Mouse (Mus musculus): ENCODE results near the gene Camta1. TPM values are rescaled to one million over a fixed set of nuclear protein-coding genes. Genes with fewer than 3 reads are reported as not detected.

The Camta1 gene
- total RNA-seq, 1 experiment: 9.3 TPM

DNA sequence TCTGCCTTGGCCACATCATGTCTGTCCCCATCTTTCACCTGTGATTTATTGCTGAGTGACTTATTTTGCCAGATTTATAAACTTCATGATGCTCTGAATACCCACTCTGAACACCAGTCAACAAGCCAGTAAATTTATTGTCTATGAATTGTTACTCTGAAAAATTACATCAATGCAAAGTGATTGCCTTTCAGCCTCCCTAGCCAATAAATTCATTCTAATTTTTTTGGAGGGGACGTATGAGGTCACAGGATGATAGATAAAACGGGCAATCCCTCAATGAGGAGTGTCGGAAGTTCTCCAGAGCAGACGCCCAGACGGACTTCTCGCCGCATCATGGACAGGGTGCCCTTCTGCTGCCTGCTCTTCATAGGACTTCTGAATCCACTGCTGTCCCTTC, 864.9 kb downstream of the Camta1 start, which contains the start of gene Uts2:
Gene Uts2, plus strand, starts transcription at position 301 of the 400 bp plus-strand sequence.
- in situ Hi-C loops (cut with MboI; ENCODE audit: low sequenced_read_pairs in 2 of 2, unreplicated experiment in 2 of 2): no loop called here
- H3K36me3 ChIP-seq (ENCODE audit: control insufficient read depth, insufficient read depth, low read length, poor library complexity, severe bottlenecking): no peaks in the 10 kb centered on the region
- H3K9ac ChIP-seq (ENCODE audit: insufficient read depth, low read depth, low read length, poor library complexity, severe bottlenecking): no peak within 1 kb of the TSS
- H3K27ac ChIP-seq (ENCODE audit: insufficient read depth, low read depth, low read length, poor library complexity, severe bottlenecking): no peak within 1 kb of the TSS
- no peak within 1 kb of the TSS for H3K4me3 ChIP-seq (ENCODE audit: insufficient read depth in 1 of 2, low read depth in 1 of 2, low read length in 2 of 2, poor library complexity in 1 of 2, severe bottlenecking in 1 of 2)
- peaks cover 0 to 7% of the 10 kb centered on the region in 2 experiments; a peak in 1 of 4 replicates for H3K4me1 ChIP-seq (ENCODE audit: control insufficient read depth in 2 of 2, insufficient read depth in 2 of 2, low read length in 2 of 2, poor library complexity in 1 of 2)
- no peak for DNase-seq (ENCODE audit: low read depth, low spot score)
- no peaks in the 10 kb centered on the region for H3K9me3 ChIP-seq (ENCODE audit: control insufficient read depth, insufficient read depth, low read depth, low read length)
- no peak for TF ChIP-seq ZNF384 (IDR thresholded peaks at IDR 0.05; ENCODE audit: low read depth, low read length)
- no peak for TF ChIP-seq MAFK (IDR thresholded peaks at IDR 0.05; ENCODE audit: insufficient read depth, low read depth, low read length)
- TF ChIP-seq ZC3H11A (IDR thresholded peaks at IDR 0.05; ENCODE audit: borderline replicate concordance, low read depth, low read length): no peak
- no peak for TF ChIP-seq CHD2 (IDR thresholded peaks at IDR 0.05; ENCODE audit: low read depth, low read length)
- no peak for TF ChIP-seq HCFC1 (IDR thresholded peaks at IDR 0.05; ENCODE audit: borderline replicate concordance, insufficient read depth, low read length)

DNA sequence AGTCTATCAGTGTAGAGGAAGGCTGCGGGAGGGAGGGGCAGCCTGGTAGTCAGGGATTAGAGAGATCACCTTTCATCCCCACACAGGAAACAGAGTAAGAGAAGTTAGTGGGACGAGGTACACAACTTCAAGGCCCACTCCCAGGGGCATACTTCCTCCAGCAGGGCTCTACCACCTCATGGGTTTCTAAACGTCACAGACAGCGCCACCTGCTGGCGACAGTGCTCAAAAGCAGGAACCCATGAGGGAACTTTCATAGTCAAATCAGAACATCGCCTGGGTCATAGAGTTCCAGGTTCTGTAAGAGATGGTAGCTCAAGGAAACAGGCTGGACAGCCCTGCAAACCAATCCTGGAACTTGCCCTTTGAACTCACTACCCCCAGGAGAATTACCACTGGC, 871.5 kb downstream of the Camta1 start:
- in situ Hi-C loops (cut with MboI; ENCODE audit: low sequenced_read_pairs in 2 of 2, unreplicated experiment in 2 of 2): no loop called here
- TF ChIP-seq HCFC1 (IDR thresholded peaks at IDR 0.05; ENCODE audit: borderline replicate concordance, insufficient read depth, low read length) (no peak), CHD2 (IDR thresholded peaks at IDR 0.05; ENCODE audit: low read depth, low read length) (no peak), ZNF384 (IDR thresholded peaks at IDR 0.05; ENCODE audit: low read depth, low read length) (no peak), MAFK (IDR thresholded peaks at IDR 0.05; ENCODE audit: insufficient read depth, low read depth, low read length) (no peak), ZC3H11A (IDR thresholded peaks at IDR 0.05; ENCODE audit: borderline replicate concordance, low read depth, low read length) (no peak)
- DNase-seq (ENCODE audit: low read depth, low spot score): peak; percentile 72

DNA sequence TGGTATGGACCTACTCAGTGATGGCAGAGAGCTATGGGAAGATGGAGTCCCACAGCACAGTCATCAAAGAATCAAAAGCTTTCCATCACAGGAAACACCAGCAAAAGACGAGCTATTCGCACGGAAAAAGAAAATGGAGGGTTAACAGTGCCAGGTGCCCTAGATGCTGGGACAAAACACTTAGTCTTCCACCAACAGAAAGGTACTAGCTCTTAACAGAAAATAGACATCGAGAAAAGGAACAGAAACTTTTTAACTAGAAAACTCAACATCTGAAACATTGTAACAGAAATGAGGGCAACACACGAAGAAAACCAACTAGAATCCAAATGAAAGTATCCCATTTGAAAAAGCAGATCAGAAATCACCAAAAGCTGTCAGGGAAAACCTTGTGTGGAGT, 881.5 kb downstream of the Camta1 start:
- no peak overlapping the region for H3K27ac ChIP-seq (ENCODE audit: insufficient read depth, low read depth, low read length, poor library complexity, severe bottlenecking)
- H3K4me1 ChIP-seq (ENCODE audit: control insufficient read depth in 2 of 2, insufficient read depth in 2 of 2, low read length in 2 of 2, poor library complexity in 1 of 2): peaks cover 0 to 4% of the 10 kb centered on the region in 2 experiments; a peak in 1 of 4 replicates
- H3K4me3 ChIP-seq (ENCODE audit: insufficient read depth in 1 of 2, low read depth in 1 of 2, low read length in 2 of 2, poor library complexity in 1 of 2, severe bottlenecking in 1 of 2): no peak overlapping the region
- DNase-seq (ENCODE audit: low read depth, low spot score): no peak
- no peak overlapping the region for H3K9ac ChIP-seq (ENCODE audit: insufficient read depth, low read depth, low read length, poor library complexity, severe bottlenecking)
- no peaks in the 10 kb centered on the region for H3K36me3 ChIP-seq (ENCODE audit: control insufficient read depth, insufficient read depth, low read length, poor library complexity, severe bottlenecking)
- no peaks in the 10 kb centered on the region for H3K9me3 ChIP-seq (ENCODE audit: control insufficient read depth, insufficient read depth, low read depth, low read length)
- in situ Hi-C loops (cut with MboI; ENCODE audit: low sequenced_read_pairs in 2 of 2, unreplicated experiment in 2 of 2): no loop called here
- TF ChIP-seq MAFK (IDR thresholded peaks at IDR 0.05; ENCODE audit: insufficient read depth, low read depth, low read length) (no peak), ZNF384 (IDR thresholded peaks at IDR 0.05; ENCODE audit: low read depth, low read length) (no peak), CHD2 (IDR thresholded peaks at IDR 0.05; ENCODE audit: low read depth, low read length) (no peak), ZC3H11A (IDR thresholded peaks at IDR 0.05; ENCODE audit: borderline replicate concordance, low read depth, low read length) (no peak), HCFC1 (IDR thresholded peaks at IDR 0.05; ENCODE audit: borderline replicate concordance, insufficient read depth, low read length) (no peak)

More for the DNA sequence above, 871.5 kb downstream of the Camta1 start:
- Histone ChIP-seq H3K27ac (ENCODE audit: insufficient read depth, low read depth, low read length, poor library complexity, severe bottlenecking) (no peak overlapping the region), H3K4me3 (ENCODE audit: insufficient read depth in 1 of 2, low read depth in 1 of 2, low read length in 2 of 2, poor library complexity in 1 of 2, severe bottlenecking in 1 of 2) (no peak overlapping the region), H3K36me3 (ENCODE audit: control insufficient read depth, insufficient read depth, low read length, poor library complexity, severe bottlenecking) (no peaks in the 10 kb centered on the region), H3K9ac (ENCODE audit: insufficient read depth, low read depth, low read length, poor library complexity, severe bottlenecking) (no peak overlapping the region), H3K4me1 (ENCODE audit: control insufficient read depth in 2 of 2, insufficient read depth in 2 of 2, low read length in 2 of 2, poor library complexity in 1 of 2) (peaks cover 0 to 6% of the 10 kb centered on the region in 2 experiments; a peak in 1 of 4 replicates), H3K9me3 (ENCODE audit: control insufficient read depth, insufficient read depth, low read depth, low read length) (no peaks in the 10 kb centered on the region)

GRCm38 (mm10) chr4:150979455-150979854, 882.2 kb downstream of the Camta1 start:
- TF ChIP-seq ZC3H11A (IDR thresholded peaks at IDR 0.05; ENCODE audit: borderline replicate concordance, low read depth, low read length) (no peak), HCFC1 (IDR thresholded peaks at IDR 0.05; ENCODE audit: borderline replicate concordance, insufficient read depth, low read length) (no peak), ZNF384 (IDR thresholded peaks at IDR 0.05; ENCODE audit: low read depth, low read length) (no peak), CHD2 (IDR thresholded peaks at IDR 0.05; ENCODE audit: low read depth, low read length) (no peak), MAFK (IDR thresholded peaks at IDR 0.05; ENCODE audit: insufficient read depth, low read depth, low read length) (no peak)
- Histone ChIP-seq H3K27ac (ENCODE audit: insufficient read depth, low read depth, low read length, poor library complexity, severe bottlenecking) (no peak overlapping the region), H3K9me3 (ENCODE audit: control insufficient read depth, insufficient read depth, low read depth, low read length) (no peaks in the 10 kb centered on the region), H3K4me1 (ENCODE audit: control insufficient read depth in 2 of 2, insufficient read depth in 2 of 2, low read length in 2 of 2, poor library complexity in 1 of 2) (peaks cover 0 to 4% of the 10 kb centered on the region in 2 experiments; a peak in 1 of 4 replicates), H3K9ac (ENCODE audit: insufficient read depth, low read depth, low read length, poor library complexity, severe bottlenecking) (no peak overlapping the region), H3K4me3 (ENCODE audit: insufficient read depth in 1 of 2, low read depth in 1 of 2, low read length in 2 of 2, poor library complexity in 1 of 2, severe bottlenecking in 1 of 2) (no peak overlapping the region), H3K36me3 (ENCODE audit: control insufficient read depth, insufficient read depth, low read length, poor library complexity, severe bottlenecking) (no peaks in the 10 kb centered on the region)
- DNase-seq (ENCODE audit: low read depth, low spot score): no peak
- in situ Hi-C loops (cut with MboI; ENCODE audit: low sequenced_read_pairs in 2 of 2, unreplicated experiment in 2 of 2): no loop called here

Data from ES-E14 (cell line).